Mouse (Mus musculus) heart, postnatal 0 days (tissue): ENCODE measurements around the gene Gm28051. TPM values are rescaled to one million over a fixed set of nuclear protein-coding genes. Genes with fewer than 3 reads are reported as not detected.

Experiments used
- ATAC-seq: fragments of 200-750 bp; cut with Nextera tagmentation; 2 replicates; pipeline ENCODE4 v1.8.0; 2017; ENCODE audit warnings: low read depth, moderate number of reproducible peaks, moderate library complexity; ENCODE audit not compliant: insufficient read depth
- DNase-seq: peaks from one replicate; pipeline ENCODE4 v3.0.0-alpha.2; 2016; ENCODE audit warnings: low spot score
- H3K27ac ChIP-seq: fragments of 300-500 bp; sonication (generic); 2 replicates; pipeline ENCODE4 v1.5.1; 2014; ENCODE audit warnings: low read depth, mild to moderate bottlenecking
- H3K27me3 ChIP-seq: fragments of 300-500 bp; sonication (generic); 2 replicates; pipeline ENCODE4 v1.6.1; 2014; ENCODE audit warnings: low read length, mixed read lengths; ENCODE audit not compliant: control insufficient read depth, insufficient read depth
- H3K36me3 ChIP-seq: fragments of 300-500 bp; sonication (generic); replicated peaks from 2 replicates; pipeline ENCODE4 v1.6.1; 2014; ENCODE audit warnings: low read length, mixed read lengths; ENCODE audit not compliant: control insufficient read depth, insufficient read depth
- H3K4me1 ChIP-seq: fragments of 300-500 bp; sonication (generic); 2 replicates; pipeline ENCODE4 v1.6.1; 2014; ENCODE audit warnings: antibody characterized with exemption; ENCODE audit not compliant: control insufficient read depth, insufficient read depth
- H3K4me2 ChIP-seq: fragments of 300-500 bp; sonication (generic); 2 replicates; pipeline ENCODE4 v1.6.1; 2014; ENCODE audit warnings: low read depth, mild to moderate bottlenecking, low read length, moderate library complexity
- H3K4me3 ChIP-seq: fragments of 300-500 bp; sonication (generic); 2 replicates; pipeline ENCODE4 v1.5.1; 2014; ENCODE audit warnings: low read depth, low read length
- H3K9ac ChIP-seq: fragments of 300-500 bp; sonication (generic); replicated peaks from 2 replicates; pipeline ENCODE4 v1.6.1; 2014; ENCODE audit warnings: low read depth, low read length, mixed read lengths
- H3K9me3 ChIP-seq: fragments of 300-500 bp; sonication (generic); replicated peaks from 2 replicates; pipeline ENCODE4 v1.6.1; 2016; ENCODE audit warnings: low read length; ENCODE audit not compliant: control insufficient read depth
- CTCF ChIP-seq: IDR thresholded peaks from 2 replicates; pipeline ENCODE4 v1.5.1; 2016; ENCODE audit warnings: antibody characterized with exemption, control low read depth, low read depth
- EP300 ChIP-seq: IDR thresholded peaks from 2 replicates; pipeline ENCODE4 v1.6.1; 2016; ENCODE audit warnings: antibody characterized with exemption, low read depth
- WGBS: fragments of 180-500 bp; shearing (Covaris S2); extraction: QIAGEN DNeasy Blood & Tissue Kit; methylation state at CpG from one replicate; pipeline ENCODE4 v1.1.7; 2014; 5-methylcytosine and 5-hydroxymethylcytosine counted together
- polyA plus RNA-seq: library from polyadenylated mRNA; unstranded; fragments of >200 nt; fragmentation: Nextera tagmentation; extraction: Ambion mirVana; gene quantifications from 2 replicates; pipeline ENCODE4 v1.2.1, GENCODE M21; 2015
- total RNA-seq: library from RNA; depleted of rRNA; stranded (reverse); fragments of >200 nt; gene quantifications from 2 replicates; pipeline ENCODE4 v1.2.3, GENCODE M21; 2014; ENCODE audit warnings: low replicate concordance

The Gm28051 gene
- total and polyA plus RNA-seq, 2 experiments from 2014 or later, result not detected

- Histone ChIP-seq H3K9me3 (no peaks in the 10 kb centered on the region), H3K27me3 (no peaks in the 10 kb centered on the region), H3K9ac (no peak overlapping the region), H3K36me3 (peaks cover 55% of the 10 kb centered on the region), H3K4me3 (no peak overlapping the region), H3K4me2 (no peak overlapping the region), H3K4me1 (no peaks in the 10 kb centered on the region; the same call in 1 of the 2 replicates), H3K27ac (no peak overlapping the region)
- TF ChIP-seq EP300, result no peak
- TF ChIP-seq CTCF, result no peak
- ATAC-seq, result no peak
- WGBS, result 90% methylated on average over 5 of the region's 5 CpGs
- DNase-seq, result no peak
These were observed 25.3 kb upstream of the Gm28051 start for GRCm38 (mm10) chr12:102782841-102783240.

DNA sequence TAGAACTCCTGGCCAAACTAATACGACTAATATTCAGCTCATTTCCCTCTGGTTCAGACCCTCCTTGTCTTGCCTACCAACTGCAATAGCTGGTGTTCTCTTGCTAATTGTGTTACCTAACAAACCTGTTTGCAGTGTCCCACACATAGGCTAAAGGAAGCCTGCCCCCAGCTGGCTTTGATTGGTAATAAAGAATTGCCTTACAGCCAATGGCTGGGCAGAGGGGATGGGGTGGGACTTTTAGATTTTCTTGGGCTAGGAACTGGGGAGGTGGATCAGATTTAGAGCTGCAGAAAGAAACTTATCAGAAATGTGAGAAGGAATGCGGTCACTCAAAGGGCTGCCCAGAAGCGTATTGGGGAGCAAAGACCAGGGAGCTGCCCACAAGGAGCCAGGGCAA lies 21.9 kb upstream of the Gm28051 start:
- peaks cover 64% of the 10 kb centered on the region for H3K36me3 ChIP-seq
- H3K27me3 ChIP-seq, result no peaks in the 10 kb centered on the region
- H3K9me3 ChIP-seq, result no peaks in the 10 kb centered on the region
- TF ChIP-seq EP300 (no peak), CTCF (peak; percentile 41)
- ATAC-seq (no peak; the same call in 1 of the 2 replicates), DNase-seq (no peak)
- no peaks in the 10 kb centered on the region; the same call in 1 of the 2 replicates for H3K4me1 ChIP-seq
- H3K9ac ChIP-seq, result no peak overlapping the region
- H3K4me2 ChIP-seq, result no peak overlapping the region
- no peak overlapping the region for H3K4me3 ChIP-seq
- 40% methylated on average over 3 of the region's 3 CpGs for WGBS
- H3K27ac ChIP-seq, result no peak overlapping the region

GRCm38 (mm10) chr12:102778151-102778550 lies 20.6 kb upstream of the Gm28051 start:
- no peaks in the 10 kb centered on the region for H3K27me3 ChIP-seq

GRCm38 (mm10) chr12:102776035-102776434 lies 18.5 kb upstream of the Gm28051 start:
- Histone ChIP-seq H3K27ac (no peak overlapping the region), H3K4me1 (no peaks in the 10 kb centered on the region; the same call in 1 of the 2 replicates), H3K36me3 (peaks cover 69% of the 10 kb centered on the region), H3K4me3 (no peak overlapping the region), H3K27me3 (no peaks in the 10 kb centered on the region), H3K4me2 (no peak overlapping the region), H3K9me3 (no peaks in the 10 kb centered on the region), H3K9ac (no peak overlapping the region)
- DNase-seq (no peak), ATAC-seq (no peak)
- TF ChIP-seq EP300 (no peak), CTCF (no peak)
- 85% methylated on average over 14 of the region's 14 CpGs for WGBS

More at GRCm38 (mm10) chr12:102778151-102778550, 20.6 kb upstream of the Gm28051 start:
- DNase-seq, result no peak
- Histone ChIP-seq H3K36me3 (peaks cover 63% of the 10 kb centered on the region), H3K4me3 (no peak overlapping the region), H3K4me2 (no peak overlapping the region), H3K4me1 (no peaks in the 10 kb centered on the region; the same call in 1 of the 2 replicates), H3K27ac (no peak overlapping the region), H3K9ac (no peak overlapping the region), H3K9me3 (no peaks in the 10 kb centered on the region)
- ATAC-seq, result no peak
- 82% methylated on average over 5 of the region's 5 CpGs for WGBS
- TF ChIP-seq CTCF, result no peak
- TF ChIP-seq EP300, result no peak

DNA sequence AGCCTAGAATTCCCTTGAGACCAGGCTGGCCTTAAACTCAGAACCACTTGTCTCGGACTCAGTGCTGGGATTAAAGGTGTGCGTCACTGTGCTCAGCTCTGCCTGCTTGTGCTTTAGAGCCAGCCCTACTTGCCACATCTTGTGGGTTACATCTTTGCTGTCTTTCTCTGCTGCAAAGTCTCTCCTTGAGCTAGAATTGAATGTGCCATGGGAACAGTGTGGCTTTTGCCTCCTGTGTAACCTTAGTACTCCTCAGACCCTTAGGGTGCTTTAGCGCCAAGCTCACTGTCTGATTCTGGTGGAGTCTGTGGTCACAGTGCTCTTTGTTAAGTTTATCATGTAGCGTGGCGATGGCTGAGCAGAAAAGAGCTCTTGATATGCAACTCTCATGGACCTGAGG lies 15.1 kb upstream of the Gm28051 start:
- no peaks in the 10 kb centered on the region for H3K4me1 ChIP-seq
- H3K9ac ChIP-seq, result no peak overlapping the region
- no peaks in the 10 kb centered on the region for H3K27me3 ChIP-seq
- H3K4me2 ChIP-seq, result no peak overlapping the region
- ATAC-seq (no peak), DNase-seq (no peak)
- no peak overlapping the region for H3K4me3 ChIP-seq
- H3K9me3 ChIP-seq, result no peaks in the 10 kb centered on the region
- no peak overlapping the region for H3K27ac ChIP-seq
- 92% methylated on average over 5 of the region's 5 CpGs for WGBS
- H3K36me3 ChIP-seq, result peaks cover 95% of the 10 kb centered on the region
- TF ChIP-seq CTCF (no peak), EP300 (no peak)

- Histone ChIP-seq H3K9me3 (no peaks in the 10 kb centered on the region), H3K27ac (no peak overlapping the region), H3K4me1 (no peaks in the 10 kb centered on the region), H3K4me2 (no peak overlapping the region), H3K27me3 (no peaks in the 10 kb centered on the region), H3K9ac (no peak overlapping the region), H3K36me3 (peaks cover 95% of the 10 kb centered on the region), H3K4me3 (no peak overlapping the region)
- TF ChIP-seq EP300 (no peak), CTCF (no peak)
- 95% methylated on average over 8 of the region's 8 CpGs for WGBS
- no peak for ATAC-seq
- DNase-seq, result no peak
These were observed 14.0 kb upstream of the Gm28051 start for GRCm38 (mm10) chr12:102771601-102772000.
